Comparison of ENCODE assay signal across 8 mouse cellular contexts in the genomic region with DNA sequence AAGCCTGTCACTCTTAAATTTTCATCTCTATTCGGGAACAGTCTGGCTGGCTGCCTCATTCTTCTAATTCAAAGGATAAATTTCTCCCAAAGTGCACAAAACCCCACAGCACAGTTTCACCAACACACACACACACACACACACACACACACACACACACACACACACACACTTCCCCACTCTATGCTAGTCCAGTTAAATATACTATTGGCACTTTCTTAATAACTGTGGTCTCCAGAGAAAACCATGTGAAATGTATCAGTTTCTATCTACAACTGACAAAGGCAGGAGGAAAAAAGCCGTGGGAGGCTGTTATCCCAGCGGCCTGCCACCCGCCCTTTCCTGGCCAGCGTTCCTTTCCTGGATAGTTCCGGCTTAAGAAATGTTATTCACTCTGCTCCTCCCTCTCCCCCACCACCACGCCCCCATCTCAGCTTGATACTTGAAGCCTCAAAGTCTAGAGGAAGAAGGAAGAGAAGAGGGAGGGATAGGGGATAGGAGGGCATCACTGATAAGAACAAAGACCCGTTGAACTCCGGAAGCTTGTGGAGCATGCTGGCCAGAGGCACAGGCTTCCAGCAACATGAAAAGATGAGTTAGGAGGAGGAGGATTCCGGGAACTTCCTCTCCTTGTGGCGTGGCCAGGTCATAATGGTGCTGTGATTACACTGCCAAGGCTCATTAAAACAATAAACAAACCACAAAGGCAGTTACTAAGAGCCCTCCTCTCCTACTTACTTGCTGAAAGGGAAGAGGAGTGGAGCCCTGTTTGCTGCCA.
DNase-seq lines count a peak whose midpoint lies in the region; ATAC-seq lines count a peak whose summit lies in the region.

No protein-coding gene starts in this region.

- H3K4me2 ChIP-seq in hindbrain, embryonic 15.5 days, result peak overlapping the region; percentile 32
- H3K4me2 ChIP-seq in midbrain, embryonic 13.5 days (replicated peaks), result peak overlapping the region; percentile 47

- H3K27me3 ChIP-seq in hindbrain, embryonic 15.5 days, result no peaks in the 10 kb centered on the region
- no peaks in the 10 kb centered on the region for H3K27me3 ChIP-seq in midbrain, embryonic 13.5 days

- intact Hi-C loops in gastrocnemius, postnatal 14 days (cut with DNase I; ENCODE audit: low total_unique reads), result no loop called here

- no peak overlapping the region for H3K4me3 ChIP-seq in hindbrain, embryonic 15.5 days
- H3K4me3 ChIP-seq in midbrain, embryonic 13.5 days (replicated peaks), result peak overlapping the region; percentile 17

- no peaks in the 10 kb centered on the region for H3K36me3 ChIP-seq in hindbrain, embryonic 15.5 days
- no peaks in the 10 kb centered on the region for H3K36me3 ChIP-seq in midbrain, embryonic 13.5 days

- WGBS in hindbrain, embryonic 15.5 days, result 2% methylated on average over 11 of the region's 11 CpGs
- 3% methylated on average over 11 of the region's 11 CpGs for WGBS in midbrain, embryonic 13.5 days

- peak; percentile 79 for ATAC-seq in hindbrain, embryonic 15.5 days (ENCODE audit: low FRiP score, low read depth)
- peak; percentile 76 for ATAC-seq in midbrain, embryonic 13.5 days

- no peak overlapping the region for H3K9ac ChIP-seq in hindbrain, embryonic 15.5 days
- H3K9ac ChIP-seq in midbrain, embryonic 13.5 days (replicated peaks), result peak overlapping the region; percentile 34; the same call in 1 of the 2 replicates

- H3K27ac ChIP-seq in hindbrain, embryonic 15.5 days (replicated peaks), result 0 out of 2 replicates have a peak overlapping the region, but pooled peaks have one; percentile 15
- peak overlapping the region; percentile 7; the same call in 1 of the 2 replicates for H3K27ac ChIP-seq in midbrain, embryonic 13.5 days

- H3K4me1 ChIP-seq in hindbrain, embryonic 15.5 days (replicated peaks), result peaks cover 12% of the 10 kb centered on the region; the same call in 1 of the 2 replicates
- H3K4me1 ChIP-seq in midbrain, embryonic 13.5 days (replicated peaks), result peaks cover 13% of the 10 kb centered on the region

- DNase-seq in layer of hippocampus, postnatal 10 days (ENCODE audit: low spot score in 2 of 2), result peak; percentile 16 to 25
- DNase-seq in layer of hippocampus, postnatal 36 days, result no peak
- peak; percentile 50 for DNase-seq in gastrocnemius, postnatal 14 days
- DNase-seq in liver, result peak; percentile 62
- peak; percentile 20 for DNase-seq in urinary bladder, postnatal 25 days (ENCODE audit: low spot score)
- no peak for DNase-seq in layer of hippocampus, postnatal 25 days (ENCODE audit: extremely low spot score in 1 of 2, low spot score in 1 of 2)

- no peaks in the 10 kb centered on the region for H3K9me3 ChIP-seq in hindbrain, embryonic 15.5 days
- no peaks in the 10 kb centered on the region for H3K9me3 ChIP-seq in midbrain, embryonic 13.5 days

Comparison
In these comparisons a context has a peak if more than half of its experiments do, and no peak if none do; other contexts are left out.
1. DNase-seq: peak in layer of hippocampus, postnatal 10 days (2 of 2), gastrocnemius, postnatal 14 days (single experiment), liver (single experiment) and urinary bladder, postnatal 25 days (single experiment); none in layer of hippocampus, postnatal 36 days (0 of 2) and layer of hippocampus, postnatal 25 days (0 of 2).